ENCODE assay signal across 25 mouse cellular contexts in the genomic region with DNA sequence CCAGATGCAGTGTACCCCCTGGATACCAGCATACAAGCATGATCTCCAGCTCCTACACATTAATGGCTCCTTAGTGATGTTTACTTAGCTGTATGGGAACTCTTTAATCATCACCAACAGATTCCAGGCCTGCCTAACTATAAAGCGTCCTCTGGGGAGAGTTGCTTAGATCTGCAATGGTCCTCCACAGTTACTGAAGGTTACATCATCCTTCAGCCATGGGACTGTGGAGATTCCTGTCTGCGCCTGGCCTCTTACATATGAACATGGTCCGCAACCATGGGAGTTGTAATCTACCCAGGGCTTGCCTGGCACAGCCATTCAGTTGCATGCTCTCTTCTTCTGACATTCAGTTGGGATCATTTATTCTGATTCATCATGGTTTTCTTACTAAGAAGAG.
"Had no signal": no experiment of that assay in that cellular context is flagged by ENCODE, and none has a peak within 500 bp of the region (broad histone marks: within the 10 kb centered on the region; RNA-seq: fewer than 3 reads in every experiment).

No protein-coding gene starts in this region.

- H3K9ac ChIP-seq: heart, embryonic 13.5 days; heart, embryonic 15.5 days; hindbrain, embryonic 14.5 days; kidney, embryonic 15.5 days; limb, embryonic 13.5 days; limb, embryonic 15.5 days; liver, embryonic 13.5 days had no signal

- H3K9me3 ChIP-seq: heart, embryonic 13.5 days; heart, embryonic 15.5 days; kidney, embryonic 15.5 days; limb, embryonic 13.5 days; limb, embryonic 15.5 days; liver, embryonic 13.5 days had no signal

- H3K36me3 ChIP-seq: limb, embryonic 13.5 days; liver, embryonic 13.5 days had no signal

- H3K27me3 ChIP-seq: heart, embryonic 13.5 days; heart, embryonic 15.5 days; kidney, embryonic 15.5 days; limb, embryonic 13.5 days; limb, embryonic 15.5 days; liver, embryonic 13.5 days had no signal

- H3K27ac ChIP-seq: gastrocnemius, adult 2 months; heart, embryonic 13.5 days; heart, embryonic 15.5 days; hindbrain, embryonic 14.5 days; kidney, embryonic 15.5 days; kidney, postnatal 0 days; limb, embryonic 13.5 days; limb, embryonic 15.5 days; liver, embryonic 13.5 days had no signal

- H3K4me2 ChIP-seq: heart, embryonic 11.5 days; heart, embryonic 13.5 days; heart, embryonic 15.5 days; hindbrain, embryonic 14.5 days; kidney, embryonic 15.5 days; limb, embryonic 13.5 days; limb, embryonic 15.5 days; liver, embryonic 13.5 days had no signal

- H3K4me1 ChIP-seq: heart, embryonic 13.5 days; heart, embryonic 15.5 days; kidney, embryonic 15.5 days; limb, embryonic 13.5 days; limb, embryonic 15.5 days; liver, embryonic 13.5 days had no signal

- H3K4me3 ChIP-seq: gastrocnemius, adult 2 months; heart, embryonic 13.5 days; heart, embryonic 15.5 days; kidney, embryonic 15.5 days; limb, embryonic 13.5 days; limb, embryonic 15.5 days; liver, embryonic 13.5 days had no signal

- DNase-seq: gastrocnemius, adult 2 months; gastrocnemius, postnatal 10 days; gastrocnemius, postnatal 25 days; heart, adult 18-20 months; heart, postnatal 14 days; heart, postnatal 36 days; kidney, adult 11 months; kidney, adult 2 months; kidney, adult 9 months; kidney, postnatal 14 days; kidney, postnatal 36 days; layer of hippocampus, adult 9-11 months; layer of hippocampus, postnatal 36 days; left cerebral cortex, postnatal 4 days; liver, embryonic 13.5 days had no signal

- ATAC-seq: hindbrain, embryonic 16.5 days; inflammation-experienced regulatory T-cells, adult 6 months had no signal
